Mouse (Mus musculus) cerebellum, adult 18-20 months (tissue): ENCODE measurements around the gene Tcte3.
"Not testable (repeated sequence)": the region's sequence is repeated elsewhere in the genome, so short reads cannot be mapped to it uniquely, and the experiment has no call there.

Experiments
- DNase-seq, 2 experiments: peaks; one replicate each; pipeline ENCODE4 v3.0.0; 2021

Gene Tcte3

DNA sequence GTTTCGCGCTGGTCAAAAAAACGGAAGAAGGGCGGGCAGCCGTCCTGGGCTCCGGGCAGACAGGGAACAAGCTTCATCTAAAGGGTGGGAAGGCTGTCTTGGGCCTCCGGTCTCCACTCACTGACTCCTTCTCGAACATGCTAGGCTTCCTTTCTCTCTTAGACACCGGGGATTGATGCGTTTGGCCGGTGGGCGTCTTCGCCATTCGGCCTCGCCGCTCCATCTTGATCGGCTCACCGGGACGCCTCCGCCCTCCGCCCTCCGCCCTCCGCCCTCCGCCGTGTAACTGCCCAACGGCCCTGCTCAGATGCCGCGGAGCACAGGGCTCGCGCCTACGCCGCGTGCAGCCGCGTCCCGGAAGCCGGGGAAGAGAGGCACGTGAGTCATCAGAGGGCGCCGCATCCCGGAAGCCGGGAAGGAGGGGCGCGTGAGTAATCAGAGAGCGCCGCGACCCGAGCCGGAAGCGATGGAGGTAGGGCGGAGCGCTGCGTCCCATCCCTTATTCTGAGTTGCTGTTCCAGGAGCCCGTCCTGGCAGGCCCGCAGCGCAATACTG lies at the start of gene Tcte3, which contains the start of the genes Ermard and Gm3448:
Gene Tcte3 (minus strand): TSS at position 314 of the 555 bp plus-strand sequence.
Gene Ermard (plus strand): TSS at position 34 of the 555 bp plus-strand sequence.
Gene Gm3448 (minus strand): TSS at position 363 of the 555 bp plus-strand sequence.
- peak; percentile 28 to 51 for DNase-seq

DNA sequence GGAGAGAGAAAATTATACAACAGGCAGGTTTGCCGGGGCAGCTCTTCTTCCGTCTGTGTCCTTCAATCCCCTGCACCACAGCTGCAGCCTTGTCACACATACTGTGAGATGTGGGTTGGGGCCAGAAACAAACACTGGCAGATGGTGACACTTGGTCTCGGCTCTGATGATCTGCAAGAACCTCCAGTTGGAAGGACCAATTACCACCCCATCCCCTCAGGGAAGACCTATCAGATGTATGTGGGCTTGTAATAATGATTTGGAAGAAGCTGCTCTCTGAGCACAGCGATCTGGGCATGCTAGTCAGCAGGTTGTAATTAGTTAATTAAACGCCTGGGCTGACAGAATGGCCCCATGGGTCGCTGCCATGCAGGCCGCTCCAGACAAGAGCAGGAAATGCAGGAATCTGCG lies 47.3 kb upstream of the Tcte3 start:
- peak; percentile 27 to 28 for DNase-seq

DNA sequence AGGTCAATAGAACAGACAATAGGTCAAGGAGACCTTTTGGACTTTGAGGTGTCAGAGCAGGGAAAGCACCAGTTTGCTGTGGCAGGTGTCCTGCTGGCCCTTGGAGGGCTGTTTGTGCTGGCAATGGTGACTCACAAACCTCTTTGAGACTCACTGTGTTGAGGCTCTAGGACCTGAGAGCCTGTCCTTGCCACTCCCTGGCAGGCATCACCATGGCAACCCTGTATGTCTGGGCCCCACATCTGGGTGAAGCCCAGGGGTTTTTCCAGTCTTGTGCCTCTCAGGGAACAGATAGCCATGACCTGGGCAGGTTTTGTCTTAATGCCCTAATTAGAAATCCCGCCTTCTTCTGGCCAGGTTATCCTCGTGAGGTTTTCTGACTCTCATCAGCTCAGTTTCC lies 46.9 kb upstream of the Tcte3 start:
- no peak for DNase-seq

DNA sequence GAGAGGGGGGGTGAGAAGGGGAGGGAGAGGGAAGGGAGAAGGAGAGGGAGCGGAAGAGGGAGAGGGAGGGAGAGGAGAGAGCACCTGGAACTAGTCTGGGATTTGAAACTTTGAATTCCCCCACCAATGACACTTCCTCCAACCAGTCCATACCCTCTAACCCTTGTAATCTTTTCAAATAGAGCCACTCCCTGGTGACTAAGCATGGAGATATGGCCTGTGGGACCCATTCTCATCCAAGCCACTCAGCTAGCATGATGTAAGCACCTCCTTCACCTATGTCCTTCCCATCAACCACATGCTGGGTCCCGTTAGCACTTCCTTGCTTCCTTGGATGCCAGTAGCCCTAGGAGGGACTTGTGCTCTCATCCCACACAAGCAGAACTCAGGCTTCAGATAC lies 43.7 kb upstream of the Tcte3 start:
- no peak for DNase-seq

DNA sequence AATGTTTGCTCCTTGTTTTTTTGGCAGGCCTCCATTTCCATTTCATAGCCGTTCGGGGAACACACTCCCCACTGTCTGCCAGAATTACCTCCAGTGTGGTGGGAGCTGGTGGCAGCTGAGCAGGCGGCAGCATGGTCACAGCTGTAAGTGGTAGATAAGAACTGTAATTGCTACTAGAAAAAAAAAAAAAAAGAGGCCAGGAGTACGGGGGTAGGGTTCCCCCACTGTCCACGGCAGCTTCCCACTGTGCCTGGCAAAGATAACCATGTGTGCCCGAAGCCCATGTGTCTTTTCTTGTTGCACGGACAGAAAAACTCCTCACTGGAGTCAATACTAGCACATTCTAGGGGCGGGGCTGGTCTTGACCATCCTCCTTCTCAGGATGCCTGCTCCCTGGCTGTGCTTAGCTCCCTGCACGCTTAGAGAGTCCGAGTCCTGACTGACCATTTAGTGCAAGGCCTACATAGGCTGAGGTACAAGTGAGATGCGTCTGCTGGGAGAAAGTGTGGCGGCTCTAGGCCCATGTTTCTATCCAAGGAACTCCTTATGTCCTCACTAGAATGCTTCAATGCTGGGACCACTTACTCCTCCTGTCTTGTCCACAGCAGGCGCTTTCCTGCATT lies 43.0 kb upstream of the Tcte3 start:
- no peak for DNase-seq

DNA sequence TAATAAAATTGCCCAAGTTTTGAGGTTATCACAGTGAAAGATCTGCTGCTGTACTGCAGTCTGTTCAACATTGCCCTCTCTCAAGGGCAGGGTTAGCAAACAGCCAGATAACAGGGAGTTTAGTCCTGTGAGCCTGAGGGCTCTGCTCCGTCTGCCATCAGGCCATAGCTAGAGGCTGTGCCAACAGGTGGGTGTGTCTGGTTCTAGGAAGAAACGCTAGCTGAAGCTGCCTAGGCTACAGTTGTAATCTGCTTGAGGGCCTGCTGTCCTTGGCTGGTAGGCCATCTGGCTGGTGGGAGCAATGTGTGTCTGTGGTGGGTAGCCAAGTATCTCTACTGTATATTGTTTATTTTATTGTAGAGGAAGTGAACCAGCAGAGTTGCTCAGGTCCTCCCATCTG lies 36.2 kb upstream of the Tcte3 start:
- DNase-seq: no peak

DNA sequence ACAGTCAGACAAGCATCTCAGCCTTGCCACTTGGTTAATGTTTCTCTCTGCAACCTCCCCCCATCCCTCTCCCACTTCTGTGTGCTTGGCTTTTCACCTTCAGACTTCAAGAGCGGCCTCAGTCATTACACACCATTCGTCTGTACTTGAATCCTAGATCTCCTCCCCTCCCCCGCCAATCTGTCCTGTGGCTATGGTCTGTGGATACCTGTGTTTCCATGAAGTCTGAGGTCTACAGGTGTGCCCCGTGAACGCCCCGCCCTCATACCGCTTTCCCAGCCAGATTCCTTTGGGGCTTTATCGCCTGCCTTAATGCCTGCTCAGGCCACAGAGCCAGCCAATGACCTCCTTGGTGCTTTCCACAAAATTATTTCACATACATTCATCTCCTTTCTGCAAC lies 33.7 kb upstream of the Tcte3 start:
- DNase-seq: no peak

DNA sequence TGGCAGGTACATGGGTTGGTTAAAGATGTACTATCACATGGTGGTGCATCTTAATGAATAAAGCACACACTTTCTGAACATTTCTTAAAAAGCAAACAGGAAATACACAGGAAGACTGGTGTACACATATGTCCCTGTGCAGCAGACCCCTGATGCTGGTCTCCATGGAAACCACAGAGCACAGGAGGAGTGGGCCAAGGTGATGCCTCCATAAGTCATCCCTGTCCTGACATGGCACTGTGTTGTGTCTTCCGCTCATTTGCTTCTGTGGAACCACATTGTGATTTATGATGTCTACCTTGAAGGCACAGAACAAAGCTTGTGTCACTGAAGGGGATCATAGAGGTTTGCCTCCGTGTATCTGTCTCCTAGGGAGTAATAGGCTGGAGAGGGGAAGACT lies 30.9 kb upstream of the Tcte3 start:
- no peak for DNase-seq

DNA sequence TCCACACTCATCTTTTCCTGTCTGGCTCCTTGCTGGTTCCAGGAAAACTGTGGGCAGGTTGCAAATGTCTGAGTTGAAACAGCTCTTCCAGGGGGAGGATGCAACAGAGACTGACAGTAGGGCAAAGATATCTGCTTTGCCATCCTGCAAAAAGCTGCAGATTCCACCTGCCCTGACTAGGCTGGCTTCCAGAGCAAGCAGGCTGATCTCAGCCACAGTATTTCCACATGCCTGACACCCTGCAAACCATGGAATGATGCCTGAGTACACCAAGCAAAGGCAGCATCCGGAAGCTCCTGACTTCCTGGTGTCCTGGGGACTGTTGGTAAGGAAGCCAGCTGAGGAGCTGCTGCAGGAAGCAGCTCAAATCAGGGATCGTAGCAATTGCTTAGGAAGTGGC lies 27.8 kb upstream of the Tcte3 start:
- no peak for DNase-seq

DNA sequence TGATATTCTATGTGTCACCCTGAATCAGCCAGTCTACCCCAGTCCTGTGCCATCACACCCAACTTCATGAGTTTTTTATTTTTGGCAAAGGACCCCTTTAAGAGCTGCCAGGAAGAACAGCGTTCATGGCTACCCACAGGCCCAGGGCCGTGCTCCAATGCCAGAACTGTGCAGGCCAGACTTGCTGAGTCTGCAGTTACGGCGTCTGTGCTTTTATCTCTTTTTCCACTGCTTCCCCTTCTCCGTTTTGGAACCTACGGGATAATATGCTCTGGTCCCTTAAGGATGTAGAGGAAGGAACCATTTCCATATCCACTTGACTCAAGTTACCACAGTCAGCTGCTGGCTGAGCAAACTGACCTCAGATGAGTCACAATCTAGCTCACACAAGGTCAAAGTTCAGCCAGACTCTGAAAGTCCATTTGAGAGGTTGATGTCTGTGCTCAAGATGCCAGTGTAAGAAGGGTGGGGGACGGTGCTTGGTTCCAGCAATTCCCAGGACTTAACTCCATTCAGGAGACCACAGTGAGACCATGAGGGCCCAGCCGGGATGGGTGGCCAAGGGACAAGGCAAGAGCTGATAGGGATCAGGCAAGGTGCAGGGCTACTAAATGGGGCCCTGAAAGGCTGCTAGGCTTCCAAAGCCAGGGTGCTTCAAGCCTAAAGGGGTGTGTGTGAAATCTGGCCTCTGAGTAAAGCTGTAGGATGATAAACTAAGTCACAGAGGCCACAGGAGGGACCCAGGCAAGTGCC lies 26.9 kb upstream of the Tcte3 start:
- DNase-seq: no peak

DNA sequence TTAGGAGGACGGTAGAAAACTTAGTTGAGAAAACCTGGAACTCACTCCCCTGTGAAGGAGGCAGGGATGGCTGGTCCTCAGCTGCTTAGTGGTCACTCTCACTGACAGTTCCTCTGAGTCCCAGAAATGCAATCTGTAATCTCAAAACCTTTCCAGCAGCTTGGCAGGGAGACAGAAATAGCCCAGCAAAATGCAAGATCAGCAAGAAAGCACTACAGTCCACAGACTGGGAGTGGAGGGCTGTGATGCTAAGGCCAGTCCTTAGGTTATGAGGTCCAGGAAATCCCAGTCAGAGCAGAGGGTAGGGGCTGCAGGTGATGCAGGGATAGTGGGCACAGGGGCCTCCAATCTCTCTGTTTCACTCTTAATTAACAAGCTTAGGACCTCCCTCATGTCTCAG lies 25.6 kb upstream of the Tcte3 start:
- DNase-seq: no peak

DNA sequence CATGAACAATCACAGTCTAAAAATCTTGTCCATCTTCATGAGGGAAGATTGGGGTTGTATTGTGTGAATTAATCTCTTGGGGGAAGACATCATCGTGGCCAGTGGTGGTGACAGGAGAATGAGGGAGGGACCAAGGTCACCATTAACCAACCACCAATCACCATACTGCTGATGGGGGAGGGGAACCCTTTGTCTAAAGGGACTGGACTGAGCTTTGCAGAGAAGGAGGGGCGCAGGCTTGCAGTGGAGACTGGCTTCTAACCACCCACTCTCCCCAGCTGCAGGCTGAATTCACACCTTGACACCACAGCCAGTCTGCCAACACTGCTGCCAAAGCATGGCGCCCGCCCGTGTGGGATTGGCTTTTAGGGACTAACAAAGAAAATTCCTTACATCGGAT lies 24.8 kb upstream of the Tcte3 start:
- DNase-seq: no peak

DNA sequence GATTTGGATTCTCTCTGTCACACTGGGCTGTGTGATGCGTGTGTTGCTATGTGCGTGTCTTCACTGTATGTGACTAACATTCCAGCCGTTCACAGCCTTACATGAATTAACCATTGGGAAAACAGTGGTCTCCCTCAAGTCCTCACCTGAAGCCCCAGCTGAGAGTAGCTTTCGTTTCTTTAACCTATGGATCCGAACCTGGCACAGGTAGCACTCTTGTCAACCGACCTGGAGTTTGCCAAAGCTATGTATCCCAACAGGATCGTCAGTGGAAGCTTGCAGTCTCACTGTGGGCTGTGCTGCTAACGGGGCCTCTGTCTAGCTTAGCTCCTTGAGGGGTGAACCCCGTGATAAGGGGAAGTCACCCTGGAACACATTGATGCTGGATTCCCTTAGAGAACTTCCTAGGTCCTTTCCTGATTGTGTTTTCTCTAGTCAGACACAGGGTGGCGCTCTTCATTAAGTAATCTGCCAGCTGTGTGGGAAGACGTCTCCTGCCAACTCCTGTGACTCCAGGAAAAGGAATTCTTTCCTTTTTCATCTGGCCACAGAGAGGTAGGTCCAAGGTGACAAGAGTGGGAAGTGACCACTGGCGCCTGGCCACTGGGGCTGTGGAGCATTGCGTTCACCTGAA lies 24.2 kb upstream of the Tcte3 start:
- peak; percentile 37 to 69 for DNase-seq

DNA sequence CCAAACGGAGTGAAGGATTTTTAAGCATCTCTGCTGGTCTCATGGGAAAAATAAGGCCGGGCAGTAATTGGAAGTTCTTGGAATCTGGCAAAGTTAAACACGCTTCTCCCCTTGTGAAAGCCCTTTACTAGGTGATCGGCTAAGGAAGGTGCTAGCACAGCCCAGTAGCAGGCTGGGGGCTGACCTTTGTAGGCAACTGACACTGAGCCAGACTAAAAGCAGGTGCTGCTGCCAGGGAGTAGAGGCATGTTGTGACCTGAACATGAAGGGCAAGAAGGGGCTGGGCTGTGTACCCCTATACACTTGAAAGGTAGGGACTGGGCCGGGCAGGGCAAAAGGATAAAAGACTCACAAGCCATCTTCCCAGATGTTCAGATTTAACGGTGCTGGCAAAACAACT lies 19.1 kb upstream of the Tcte3 start:
- no peak for DNase-seq

DNA sequence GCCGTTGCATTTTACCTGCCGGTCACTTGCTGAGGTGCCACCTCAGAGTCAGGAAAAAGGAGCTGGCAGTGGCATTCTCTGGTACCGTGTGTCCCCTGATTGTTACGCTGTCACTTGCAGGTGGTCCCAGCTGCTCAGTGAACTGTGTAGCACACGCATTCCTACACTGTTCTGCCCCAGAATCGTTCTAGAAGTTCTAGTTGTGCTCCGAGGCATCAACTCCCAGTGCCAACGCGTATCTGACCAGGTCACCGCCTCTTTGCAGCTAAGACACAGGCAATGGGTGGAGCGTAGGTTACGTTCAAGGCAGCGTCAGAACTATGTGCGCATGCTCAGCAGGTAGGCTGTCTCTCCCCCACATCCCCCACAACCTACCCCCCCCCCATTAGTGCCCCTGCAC lies 18.4 kb upstream of the Tcte3 start:
- DNase-seq: no peak

DNA sequence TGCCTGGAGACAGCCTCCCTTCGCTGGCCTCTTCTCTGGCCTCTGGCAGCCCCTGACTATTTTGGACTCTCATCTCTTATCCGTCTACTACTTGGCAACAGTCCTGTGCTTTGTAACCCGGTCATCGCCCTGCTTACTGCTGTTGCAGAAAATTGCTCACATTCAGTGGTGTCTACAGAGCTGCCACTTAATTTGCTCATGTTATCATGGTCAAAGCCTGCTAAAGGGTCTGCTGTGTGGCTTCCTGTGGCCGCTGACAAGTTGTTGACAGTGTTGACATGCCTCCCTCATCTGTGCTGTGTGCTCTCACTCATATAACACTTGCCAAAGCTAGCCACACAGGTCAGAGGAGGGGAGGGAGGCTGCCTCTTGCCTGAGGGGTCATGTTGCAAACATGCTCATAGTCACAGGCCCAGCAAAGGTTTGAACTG lies 16.9 kb upstream of the Tcte3 start:
- DNase-seq: no peak

DNA sequence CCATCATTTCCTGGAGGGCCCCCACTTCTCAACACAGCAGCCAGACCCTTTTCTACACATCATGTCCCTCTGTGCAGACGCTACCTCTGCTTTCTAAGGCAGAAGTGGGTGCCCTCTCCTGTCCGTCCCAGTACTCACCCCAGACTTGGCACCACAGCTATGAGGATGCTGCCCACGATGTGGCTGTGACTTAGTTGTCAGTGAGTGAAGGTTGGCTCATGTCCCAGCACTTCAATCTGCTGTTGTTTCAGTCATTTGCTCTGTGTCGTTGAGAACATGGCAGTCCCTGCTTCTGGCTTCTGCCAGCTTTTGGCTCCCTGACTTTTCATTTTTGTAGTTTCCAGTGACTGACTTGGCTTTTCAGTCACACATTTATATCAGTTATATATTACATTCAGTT lies 14.6 kb upstream of the Tcte3 start:
- no peak for DNase-seq

DNA sequence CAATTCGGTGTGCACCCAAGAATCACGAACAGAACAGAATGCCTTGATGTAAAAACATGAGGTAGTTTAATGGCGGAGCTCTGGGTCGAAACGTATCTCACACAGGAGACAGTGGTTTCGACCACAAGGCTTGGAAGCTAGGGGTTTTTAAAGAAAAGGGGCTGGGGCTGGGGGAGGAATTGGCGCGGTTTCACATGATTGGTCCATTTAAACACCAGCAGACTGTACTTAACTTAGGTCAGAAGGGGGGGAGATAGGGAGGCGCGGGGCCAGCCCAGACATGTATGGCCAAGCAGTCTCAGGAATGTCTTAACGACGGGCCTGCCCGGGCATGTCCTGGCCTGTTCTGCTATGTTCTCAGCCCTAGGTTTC lies 12.5 kb upstream of the Tcte3 start:
- DNase-seq: not testable (repeated sequence)

DNA sequence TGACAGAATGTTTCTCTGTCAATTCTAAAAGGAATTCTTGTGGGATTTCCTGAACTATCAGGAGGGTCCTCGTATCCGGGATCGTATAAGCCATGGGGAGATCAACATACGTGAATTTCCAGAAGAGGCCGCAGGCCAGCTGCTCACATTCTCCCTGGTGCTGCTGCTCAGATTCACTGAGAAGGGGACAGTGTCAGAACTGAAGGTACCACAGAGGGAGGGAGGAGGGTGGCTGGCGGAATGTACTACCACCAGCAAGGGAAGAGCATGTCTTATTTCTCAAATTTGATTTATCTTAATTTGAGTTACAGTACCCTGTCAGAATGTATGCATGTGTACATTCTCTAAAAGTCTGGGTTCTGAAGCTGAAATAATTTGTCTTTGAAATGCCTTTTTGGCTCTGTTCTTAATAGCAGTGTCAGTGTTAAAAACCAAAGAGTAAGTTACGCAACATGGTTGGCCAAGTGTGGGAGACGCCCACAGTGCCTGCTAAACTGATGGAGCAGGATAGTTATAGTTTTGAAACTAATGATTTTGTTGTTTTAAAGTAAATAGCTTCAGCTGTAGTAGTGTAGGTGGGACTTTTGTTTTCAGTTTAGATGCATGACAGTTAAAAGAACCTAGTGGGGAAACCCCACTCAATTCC lies 12.0 kb upstream of the Tcte3 start:
- not testable (repeated sequence) for DNase-seq

DNA sequence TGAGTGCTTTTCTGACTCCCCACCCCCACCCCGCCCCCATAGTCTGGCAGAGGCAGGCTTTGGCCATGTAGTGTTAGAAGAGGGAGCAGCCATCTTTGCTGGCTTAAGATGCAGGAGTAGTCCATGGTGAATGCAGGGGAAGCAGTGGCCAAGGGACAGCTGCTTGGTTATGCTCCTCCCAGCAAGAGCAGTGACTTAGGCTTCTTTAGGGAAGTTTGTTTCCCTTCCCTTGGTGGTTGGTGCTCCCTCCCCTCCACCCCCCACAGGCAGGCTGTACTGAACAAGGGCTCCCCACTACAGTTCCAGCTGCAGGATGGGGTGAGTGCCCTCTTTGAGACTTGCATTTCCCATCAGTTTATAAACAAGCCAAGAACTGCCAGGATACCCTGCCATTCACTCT lies 11.5 kb upstream of the Tcte3 start:
- not testable (repeated sequence) for DNase-seq

DNA sequence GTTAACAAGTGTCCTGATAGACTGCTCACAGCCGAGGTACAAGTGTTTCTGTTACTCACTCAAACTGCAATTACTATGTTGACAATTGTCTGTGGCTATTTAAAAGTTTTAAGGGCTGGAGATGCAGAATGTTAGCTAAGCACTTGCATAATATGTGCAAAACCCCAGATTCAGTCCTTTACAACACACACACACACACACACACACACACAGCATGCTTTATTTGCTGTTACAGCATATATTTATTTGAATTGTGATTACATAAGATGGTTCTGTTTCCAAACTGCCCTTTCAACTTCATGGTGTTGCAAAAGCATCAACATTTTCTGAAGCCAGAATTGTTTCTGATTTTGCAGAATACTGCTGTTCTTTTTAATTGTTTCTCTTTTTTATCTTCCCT lies 9.1 kb upstream of the Tcte3 start:
- not testable (repeated sequence) for DNase-seq

DNA sequence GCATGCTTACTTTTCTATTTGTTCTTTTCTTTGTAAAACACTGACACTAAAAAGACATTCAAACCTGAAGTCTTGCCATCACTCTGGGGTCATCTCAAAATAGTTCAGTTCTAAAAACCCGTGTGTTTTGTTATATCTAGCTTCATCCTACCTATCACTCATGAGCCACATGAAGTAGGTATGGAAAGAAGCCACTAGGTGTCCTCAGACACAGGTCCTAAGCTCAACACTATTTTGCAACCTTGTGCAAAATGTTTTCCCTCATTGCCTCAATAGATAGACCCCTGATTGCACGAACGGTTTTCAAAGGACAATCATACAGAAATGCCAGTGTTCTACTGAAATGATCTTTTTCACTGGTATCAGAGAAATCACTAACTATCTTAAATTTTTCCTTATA lies 833 bp downstream of the Tcte3 start:
- not testable (repeated sequence) for DNase-seq

DNA sequence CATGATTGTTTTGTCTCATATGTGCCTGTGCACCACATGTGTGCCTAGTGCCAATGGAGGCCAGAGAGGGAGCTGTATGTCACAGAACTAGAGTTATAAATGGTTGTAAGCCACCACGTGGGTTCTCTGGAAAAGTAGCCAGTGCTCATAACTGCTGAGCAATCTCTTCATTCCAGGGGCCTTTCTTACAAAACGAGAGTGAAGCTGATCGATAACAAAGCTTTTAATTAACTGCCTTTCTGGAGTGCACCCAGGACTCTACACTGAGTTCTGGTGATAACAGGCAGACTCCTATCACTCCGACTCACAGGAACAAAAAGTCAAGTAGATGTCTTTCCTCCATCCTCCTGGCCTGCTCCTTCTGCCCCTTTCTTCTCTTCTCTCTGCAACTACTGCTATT lies 9.9 kb downstream of the Tcte3 start:
- not testable (repeated sequence) for DNase-seq
